Mouse (Mus musculus): ENCODE measurements at regions not wholly inside any gene's neighbourhood (a gene's known extent, or its start where the extent isn't known, plus 50 kb on each side); places are given as distances from the start of the nearest gene placed in this dataset.

DNA sequence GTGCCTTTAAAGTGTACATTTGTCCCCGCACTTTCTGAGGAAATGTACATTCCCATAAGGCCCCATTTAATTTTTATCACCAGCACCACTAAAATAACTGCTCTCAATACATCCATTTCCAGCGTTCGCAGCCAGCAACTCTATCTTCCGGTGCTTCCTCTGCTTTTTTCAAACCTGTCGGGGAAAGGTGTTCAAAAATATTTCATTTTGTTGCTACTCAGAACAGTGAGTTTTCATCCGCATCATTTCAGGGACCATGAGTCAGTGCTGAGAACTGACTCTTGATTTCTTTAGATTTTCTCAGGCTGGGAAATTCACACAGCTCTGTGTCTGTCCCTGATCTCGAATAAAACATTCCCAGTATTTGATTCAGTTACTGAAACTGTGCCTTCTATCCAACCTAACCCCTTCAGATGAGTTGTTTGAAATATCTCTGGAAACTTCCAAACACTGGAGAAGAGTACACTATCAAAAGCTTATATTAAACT, 959.4 kb downstream of the Brinp1 start:
- WGBS (ENCODE audit: insufficient replicate concordance): 75% methylated on average over 7 of the region's 7 CpGs
- ATAC-seq (replicated peaks; ENCODE audit: insufficient number of reproducible peaks, low FRiP score, low TSS enrichment): no peak

DNA sequence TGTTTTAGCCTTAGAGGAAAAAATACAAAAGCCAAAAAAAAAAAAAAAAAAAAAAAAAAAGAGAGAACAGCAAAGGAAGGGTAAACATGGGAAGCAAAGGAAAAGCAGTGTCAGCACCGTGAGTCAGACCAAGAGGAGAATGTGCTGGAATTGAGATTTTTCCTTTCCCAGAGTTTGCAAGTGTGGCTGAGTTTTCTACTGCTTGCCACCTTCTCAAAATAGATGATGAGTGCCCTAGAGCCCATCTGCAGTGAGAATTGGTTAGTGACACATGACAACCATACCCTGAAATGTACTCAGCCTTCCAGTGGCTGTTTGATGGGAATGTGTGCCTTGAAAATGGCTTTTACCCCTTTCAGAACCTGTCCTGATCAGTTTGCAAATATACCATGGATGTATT, 990.7 kb downstream of the Brinp1 start:
- Histone ChIP-seq H3K4me3 (ENCODE audit: low read depth, low read length) (no peak overlapping the region), H3K27ac (ENCODE audit: low read depth, low read length) (no peak overlapping the region)
- WGBS (ENCODE audit: insufficient replicate concordance): 63% methylated on average over 1 of the region's 1 CpGs

More for the DNA sequence above, 959.4 kb downstream of the Brinp1 start:
- no peak overlapping the region for H3K27ac ChIP-seq (ENCODE audit: low read depth, low read length)
- H3K36me3 ChIP-seq (ENCODE audit: control insufficient read depth, insufficient read depth, low read length): no peaks in the 10 kb centered on the region
- H3K4me3 ChIP-seq (ENCODE audit: low read depth, low read length): no peak overlapping the region
- H3K4me2 ChIP-seq: no peak overlapping the region
- no peak overlapping the region for H3K9ac ChIP-seq (ENCODE audit: low read depth, low read length)
- H3K9me3 ChIP-seq (replicated peaks; ENCODE audit: control insufficient read depth, low read length): no peaks in the 10 kb centered on the region
- no peaks in the 10 kb centered on the region for H3K4me1 ChIP-seq (ENCODE audit: control insufficient read depth, insufficient read depth, low read length)
- no peaks in the 10 kb centered on the region for H3K27me3 ChIP-seq (ENCODE audit: control insufficient read depth, insufficient read depth, low read length)

DNA sequence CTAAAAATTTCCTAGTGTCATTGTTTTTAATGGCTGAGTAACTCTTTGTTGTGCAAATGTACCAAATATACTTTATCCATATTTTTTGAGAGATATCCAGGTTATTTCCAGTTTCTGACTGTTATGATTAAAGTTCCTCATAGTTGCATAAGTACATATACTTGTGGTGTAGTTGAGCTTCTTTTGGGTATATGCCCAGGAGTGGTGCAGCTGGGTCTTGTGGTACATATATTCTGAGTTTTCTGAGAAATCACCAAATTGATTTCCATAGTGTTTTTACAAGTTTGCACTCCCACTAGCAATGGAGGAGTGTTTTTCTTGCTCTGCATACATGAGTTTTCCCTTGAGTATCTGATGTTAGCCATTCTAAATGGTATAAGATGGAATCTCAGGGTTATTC, 1006.2 kb downstream of the Brinp1 start:
- Histone ChIP-seq H3K4me3 (ENCODE audit: low read depth, low read length) (no peak overlapping the region), H3K27me3 (ENCODE audit: control insufficient read depth, insufficient read depth, low read length) (no peaks in the 10 kb centered on the region), H3K9me3 (replicated peaks; ENCODE audit: control insufficient read depth, low read length) (no peaks in the 10 kb centered on the region), H3K36me3 (ENCODE audit: control insufficient read depth, insufficient read depth, low read length) (no peaks in the 10 kb centered on the region), H3K27ac (ENCODE audit: low read depth, low read length) (no peak overlapping the region), H3K4me2 (no peak overlapping the region), H3K4me1 (ENCODE audit: control insufficient read depth, insufficient read depth, low read length) (no peaks in the 10 kb centered on the region), H3K9ac (ENCODE audit: low read depth, low read length) (no peak overlapping the region)
- ATAC-seq (replicated peaks; ENCODE audit: insufficient number of reproducible peaks, low FRiP score, low TSS enrichment): no peak

More for the DNA sequence above, 990.7 kb downstream of the Brinp1 start:
- Histone ChIP-seq H3K9ac (ENCODE audit: low read depth, low read length) (no peak overlapping the region), H3K4me1 (ENCODE audit: control insufficient read depth, insufficient read depth, low read length) (no peaks in the 10 kb centered on the region), H3K9me3 (replicated peaks; ENCODE audit: control insufficient read depth, low read length) (no peaks in the 10 kb centered on the region), H3K4me2 (no peak overlapping the region), H3K27me3 (ENCODE audit: control insufficient read depth, insufficient read depth, low read length) (no peaks in the 10 kb centered on the region), H3K36me3 (ENCODE audit: control insufficient read depth, insufficient read depth, low read length) (no peaks in the 10 kb centered on the region)
- ATAC-seq (replicated peaks; ENCODE audit: insufficient number of reproducible peaks, low FRiP score, low TSS enrichment): no peak

DNA sequence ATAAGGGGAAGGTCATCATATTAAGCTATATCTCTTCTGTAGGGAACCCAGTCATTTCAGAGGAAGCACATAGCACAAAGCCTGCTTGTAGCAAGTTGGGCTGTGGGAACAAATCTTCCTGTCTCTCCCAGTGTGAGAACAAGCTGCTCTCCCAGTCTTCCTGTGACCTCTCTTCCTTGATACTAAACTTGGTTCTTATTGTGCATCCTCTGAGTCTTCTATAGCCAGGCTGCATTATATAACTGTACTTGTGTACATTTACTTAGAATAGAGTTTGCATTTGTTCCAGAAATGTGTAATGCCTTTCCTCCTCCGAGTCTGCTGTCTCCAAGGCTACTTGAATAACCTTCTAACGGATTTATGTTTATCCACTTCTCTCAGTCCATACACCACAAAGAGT, 1021.7 kb downstream of the Brinp1 start:
- 71% methylated on average over 2 of the region's 2 CpGs for WGBS (ENCODE audit: insufficient replicate concordance)
- no peaks in the 10 kb centered on the region for H3K4me1 ChIP-seq (ENCODE audit: control insufficient read depth, insufficient read depth, low read length)
- no peaks in the 10 kb centered on the region for H3K9me3 ChIP-seq (replicated peaks; ENCODE audit: control insufficient read depth, low read length)
- H3K4me3 ChIP-seq (ENCODE audit: low read depth, low read length): no peak overlapping the region
- H3K4me2 ChIP-seq: no peak overlapping the region
- H3K36me3 ChIP-seq (ENCODE audit: control insufficient read depth, insufficient read depth, low read length): no peaks in the 10 kb centered on the region
- no peaks in the 10 kb centered on the region for H3K27me3 ChIP-seq (ENCODE audit: control insufficient read depth, insufficient read depth, low read length)
- no peak overlapping the region for H3K27ac ChIP-seq (ENCODE audit: low read depth, low read length)
- ATAC-seq (replicated peaks; ENCODE audit: insufficient number of reproducible peaks, low FRiP score, low TSS enrichment): no peak
- H3K9ac ChIP-seq (ENCODE audit: low read depth, low read length): no peak overlapping the region

DNA sequence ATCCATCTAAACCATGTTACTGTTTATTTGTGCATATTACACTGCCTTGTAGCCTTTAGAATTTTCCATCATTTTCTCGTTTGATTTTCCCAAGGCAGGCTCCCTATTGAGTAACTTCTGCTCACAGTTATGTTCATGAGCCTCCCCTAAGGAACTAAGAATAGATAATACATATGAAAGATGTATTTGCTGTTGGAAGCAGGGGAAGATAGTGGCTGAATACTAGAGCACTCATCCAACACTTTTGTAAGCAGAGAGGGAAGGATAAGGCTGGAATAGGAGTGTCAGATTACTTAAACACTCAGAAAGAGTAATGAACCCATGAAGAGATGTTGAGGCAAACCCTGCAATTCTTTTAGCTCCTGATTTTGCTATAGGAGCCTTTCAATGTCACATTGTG, 1055.1 kb downstream of the Brinp1 start:
- no peak overlapping the region for H3K4me3 ChIP-seq (ENCODE audit: low read depth, low read length)
- H3K9me3 ChIP-seq (replicated peaks; ENCODE audit: control insufficient read depth, low read length): no peaks in the 10 kb centered on the region
- no peaks in the 10 kb centered on the region for H3K27me3 ChIP-seq (ENCODE audit: control insufficient read depth, insufficient read depth, low read length)
- no peak overlapping the region for H3K4me2 ChIP-seq
- 79% methylated on average over 1 of the region's 1 CpGs for WGBS (ENCODE audit: insufficient replicate concordance)
- H3K4me1 ChIP-seq (ENCODE audit: control insufficient read depth, insufficient read depth, low read length): no peaks in the 10 kb centered on the region
- no peak overlapping the region for H3K9ac ChIP-seq (ENCODE audit: low read depth, low read length)
- no peaks in the 10 kb centered on the region for H3K36me3 ChIP-seq (ENCODE audit: control insufficient read depth, insufficient read depth, low read length)
- H3K27ac ChIP-seq (ENCODE audit: low read depth, low read length): no peak overlapping the region
- no peak for ATAC-seq (replicated peaks; ENCODE audit: insufficient number of reproducible peaks, low FRiP score, low TSS enrichment)

DNA sequence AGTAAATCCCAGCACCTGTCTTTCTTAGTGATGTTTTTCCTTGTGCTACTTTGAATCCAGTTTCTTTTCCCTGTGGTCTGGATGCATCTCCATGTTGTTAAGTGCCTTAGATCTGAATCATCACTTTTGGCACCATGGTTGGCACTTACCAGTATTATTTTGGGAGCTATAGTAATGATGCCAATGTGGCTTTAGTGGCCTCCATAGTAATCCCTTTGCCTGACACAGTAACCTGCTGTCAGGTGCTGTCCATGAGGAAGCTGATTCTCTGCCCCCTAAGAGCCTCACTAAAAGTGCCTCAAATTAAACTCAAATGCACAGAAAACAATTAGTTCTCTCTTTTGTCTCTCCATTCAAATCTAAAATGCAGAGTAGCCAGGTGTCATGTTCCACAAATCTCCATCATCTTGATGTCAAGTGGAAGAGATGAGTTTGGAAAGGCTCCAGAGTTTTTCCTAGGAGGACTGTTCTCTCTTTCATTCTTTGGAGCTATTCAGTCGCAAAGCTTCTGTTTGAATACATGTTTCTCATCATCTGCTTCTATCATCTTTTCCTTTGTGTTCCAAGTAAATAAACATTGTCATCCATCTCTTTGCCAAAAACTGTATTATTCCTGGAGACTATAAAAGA, 1062.1 kb downstream of the Brinp1 start:
- no peak overlapping the region for H3K4me2 ChIP-seq
- H3K36me3 ChIP-seq (ENCODE audit: control insufficient read depth, insufficient read depth, low read length): no peaks in the 10 kb centered on the region
- H3K4me1 ChIP-seq (ENCODE audit: control insufficient read depth, insufficient read depth, low read length): no peaks in the 10 kb centered on the region
- no peak overlapping the region for H3K4me3 ChIP-seq (ENCODE audit: low read depth, low read length)
- no peak for ATAC-seq (replicated peaks; ENCODE audit: insufficient number of reproducible peaks, low FRiP score, low TSS enrichment)
- H3K27me3 ChIP-seq (ENCODE audit: control insufficient read depth, insufficient read depth, low read length): no peaks in the 10 kb centered on the region
- H3K9me3 ChIP-seq (replicated peaks; ENCODE audit: control insufficient read depth, low read length): no peaks in the 10 kb centered on the region
- no peak overlapping the region for H3K27ac ChIP-seq (ENCODE audit: low read depth, low read length)
- no peak overlapping the region for H3K9ac ChIP-seq (ENCODE audit: low read depth, low read length)
- WGBS (ENCODE audit: insufficient replicate concordance): 79% methylated on average over 1 of the region's 1 CpGs

DNA sequence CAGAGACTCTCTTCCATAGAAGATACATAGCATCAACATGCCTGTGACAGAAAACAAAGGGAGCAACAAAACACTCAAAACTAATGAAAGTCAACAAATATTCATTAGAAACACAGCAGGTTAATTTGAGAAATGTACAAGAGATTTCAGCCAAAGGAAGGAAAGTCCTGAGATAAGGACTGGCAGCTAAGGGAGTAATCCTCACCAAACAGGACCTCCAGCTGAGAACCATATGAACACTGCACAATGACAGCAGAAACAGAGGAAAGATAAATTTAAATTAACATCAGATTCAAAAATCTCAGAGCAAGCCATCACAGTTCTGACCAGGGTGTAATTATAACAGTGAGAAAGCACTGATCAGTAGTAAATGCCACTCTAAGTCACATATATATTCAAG, 1060.6 kb downstream of the Tlr4 start:
- H3K4me2 ChIP-seq: no peak overlapping the region
- no peak overlapping the region for H3K9ac ChIP-seq (ENCODE audit: low read depth, low read length)
- H3K4me1 ChIP-seq (ENCODE audit: control insufficient read depth, insufficient read depth, low read length): no peaks in the 10 kb centered on the region
- H3K4me3 ChIP-seq (ENCODE audit: low read depth, low read length): no peak overlapping the region
- no peaks in the 10 kb centered on the region for H3K9me3 ChIP-seq (replicated peaks; ENCODE audit: control insufficient read depth, low read length)
- no peaks in the 10 kb centered on the region for H3K27me3 ChIP-seq (ENCODE audit: control insufficient read depth, insufficient read depth, low read length)
- H3K27ac ChIP-seq (ENCODE audit: low read depth, low read length): no peak overlapping the region
- no peak for ATAC-seq (replicated peaks; ENCODE audit: insufficient number of reproducible peaks, low FRiP score, low TSS enrichment)
- H3K36me3 ChIP-seq (ENCODE audit: control insufficient read depth, insufficient read depth, low read length): no peaks in the 10 kb centered on the region

DNA sequence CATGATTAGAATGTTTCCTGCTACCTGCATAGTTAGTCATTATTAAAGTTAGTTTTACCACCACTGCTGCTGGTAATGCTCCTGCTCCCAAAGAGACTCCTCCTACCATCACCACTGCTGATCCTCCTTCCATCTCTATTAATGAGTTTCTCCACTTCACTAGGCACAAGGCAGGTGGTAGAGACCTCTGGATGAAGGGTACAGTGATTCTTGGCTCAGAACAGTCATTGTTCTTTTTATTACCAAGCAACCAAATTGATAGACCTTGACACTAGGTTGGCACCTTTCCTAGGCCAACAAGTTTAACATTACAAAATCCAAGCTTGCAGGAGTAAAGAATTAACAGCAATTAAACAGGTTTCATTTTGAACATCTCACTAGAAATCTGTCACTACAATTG, 1057.8 kb downstream of the Tlr4 start:
- no peak overlapping the region for H3K4me2 ChIP-seq
- no peaks in the 10 kb centered on the region for H3K27me3 ChIP-seq (ENCODE audit: control insufficient read depth, insufficient read depth, low read length)
- no peak overlapping the region for H3K4me3 ChIP-seq (ENCODE audit: low read depth, low read length)
- no peaks in the 10 kb centered on the region for H3K36me3 ChIP-seq (ENCODE audit: control insufficient read depth, insufficient read depth, low read length)
- no peaks in the 10 kb centered on the region for H3K9me3 ChIP-seq (replicated peaks; ENCODE audit: control insufficient read depth, low read length)
- no peak for ATAC-seq (replicated peaks; ENCODE audit: insufficient number of reproducible peaks, low FRiP score, low TSS enrichment)
- no peaks in the 10 kb centered on the region for H3K4me1 ChIP-seq (ENCODE audit: control insufficient read depth, insufficient read depth, low read length)
- H3K9ac ChIP-seq (ENCODE audit: low read depth, low read length): no peak overlapping the region
- no peak overlapping the region for H3K27ac ChIP-seq (ENCODE audit: low read depth, low read length)

DNA sequence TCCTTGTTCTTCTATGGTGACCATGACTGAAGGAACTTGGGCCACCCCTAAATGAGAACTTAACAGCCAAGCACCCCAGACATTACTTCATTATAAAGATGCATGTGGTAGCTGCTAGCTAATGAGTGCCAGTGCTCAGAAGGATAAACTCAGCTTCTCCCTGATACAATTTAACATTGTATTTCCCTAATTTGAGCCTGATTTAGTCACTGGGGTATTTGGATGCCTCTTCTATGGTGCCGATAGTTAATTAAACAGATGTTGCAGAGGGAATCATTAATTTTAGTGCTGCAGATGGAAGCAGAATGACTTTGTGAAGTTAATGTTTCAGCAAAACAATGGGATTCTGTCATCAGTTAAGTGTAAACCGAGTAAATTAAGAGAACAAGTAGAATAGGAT, 1034.8 kb downstream of the Tlr4 start:
- no peaks in the 10 kb centered on the region for H3K4me1 ChIP-seq (ENCODE audit: control insufficient read depth, insufficient read depth, low read length)

More for the DNA sequence above, 1034.8 kb downstream of the Tlr4 start:
- ATAC-seq (replicated peaks; ENCODE audit: insufficient number of reproducible peaks, low FRiP score, low TSS enrichment): no peak
- Histone ChIP-seq H3K27me3 (ENCODE audit: control insufficient read depth, insufficient read depth, low read length) (no peaks in the 10 kb centered on the region), H3K4me2 (no peak overlapping the region), H3K36me3 (ENCODE audit: control insufficient read depth, insufficient read depth, low read length) (no peaks in the 10 kb centered on the region), H3K27ac (ENCODE audit: low read depth, low read length) (no peak overlapping the region), H3K9me3 (replicated peaks; ENCODE audit: control insufficient read depth, low read length) (no peaks in the 10 kb centered on the region), H3K9ac (ENCODE audit: low read depth, low read length) (no peak overlapping the region), H3K4me3 (ENCODE audit: low read depth, low read length) (no peak overlapping the region)
- 86% methylated on average over 2 of the region's 2 CpGs for WGBS (ENCODE audit: insufficient replicate concordance)
